Mouse (Mus musculus) granulocyte monocyte progenitor cell, adult 5-6 weeks (primary cell): ENCODE measurements around the gene Mettl6. TPM values are rescaled to one million over a fixed set of nuclear protein-coding genes. Genes with fewer than 3 reads are reported as not detected.
A peak's percentile ranks its signal among the peaks of the same experiment; 100 is the strongest.
"Not testable (repeated sequence)": the region's sequence is repeated elsewhere in the genome, so short reads cannot be mapped to it uniquely, and the experiment has no call there.

Experiments
- ATAC-seq: replicated peaks from 2 replicates; pipeline ENCODE4 v1.8.0; 2016; ENCODE audit warnings: mild to moderate bottlenecking, moderate TSS enrichment, inconsistent platforms; ENCODE audit not compliant: poor library complexity, severe bottlenecking
- total RNA-seq, 2 experiments: library from RNA; stranded (forward) in 1 of 2; stranded (reverse) in 1 of 2; fragments of 200-712, 200-1000 nt in 1 of 2; fragments of >200 nt in 1 of 2; fragmentation: Nextera tagmentation in 1 of 2; gene quantifications; 2 replicates each; pipeline ENCODE4 v1.2.3; 2014 to 2017

Gene Mettl6
- total RNA-seq, 2 experiments from 2014 or later, result 64.9 to 110 TPM

GRCm38 (mm10) chr14:31482417-31482816 lies 12.4 kb downstream of the Mettl6 start:
- ATAC-seq, result peak; percentile 58

- no peak for ATAC-seq
Measured at GRCm38 (mm10) chr14:31473297-31473696, 21.5 kb downstream of the Mettl6 start.

GRCm38 (mm10) chr14:31472451-31473061 lies 22.3 kb downstream of the Mettl6 start:
- peak; percentile 59 for ATAC-seq

- no peak for ATAC-seq
Measured at GRCm38 (mm10) chr14:31469711-31470110, 25.1 kb downstream of the Mettl6 start.

- no peak for ATAC-seq
Measured at GRCm38 (mm10) chr14:31464176-31464575, 30.7 kb downstream of the Mettl6 start.

- no peak for ATAC-seq
Measured at GRCm38 (mm10) chr14:31462886-31463285, 32.0 kb downstream of the Mettl6 start.

GRCm38 (mm10) chr14:31462226-31462625 lies 32.6 kb downstream of the Mettl6 start:
- ATAC-seq, result not testable (repeated sequence)

GRCm38 (mm10) chr14:31458006-31458405 lies 36.8 kb downstream of the Mettl6 start:
- ATAC-seq, result no peak

GRCm38 (mm10) chr14:31456064-31456721 lies 38.6 kb downstream of the Mettl6 start:
- ATAC-seq, result no peak

GRCm38 (mm10) chr14:31454849-31455566 lies 39.8 kb downstream of the Mettl6 start:
- no peak for ATAC-seq

GRCm38 (mm10) chr14:31453946-31454345 lies 40.9 kb downstream of the Mettl6 start:
- not testable (repeated sequence) for ATAC-seq

GRCm38 (mm10) chr14:31448994-31449393 lies 45.8 kb downstream of the Mettl6 start:
- ATAC-seq, result no peak

GRCm38 (mm10) chr14:31443616-31444015 lies 51.2 kb downstream of the Mettl6 start:
- ATAC-seq, result no peak

GRCm38 (mm10) chr14:31440725-31441124 lies 54.1 kb downstream of the Mettl6 start:
- no peak for ATAC-seq

- no peak for ATAC-seq
Measured at GRCm38 (mm10) chr14:31440230-31440629, 54.6 kb downstream of the Mettl6 start.

- ATAC-seq, result no peak
Measured at GRCm38 (mm10) chr14:31439279-31439678, 55.6 kb downstream of the Mettl6 start.

- no peak for ATAC-seq
Measured at GRCm38 (mm10) chr14:31437826-31438529, 56.9 kb downstream of the Mettl6 start.

GRCm38 (mm10) chr14:31435930-31436693 lies 58.7 kb downstream of the Mettl6 start, which contains the start of gene Sh3bp5:
Gene Sh3bp5 (minus strand): TSS chr14:31436078.
- peak; percentile 96 for ATAC-seq

- no peak for ATAC-seq
Measured at GRCm38 (mm10) chr14:31435018-31435915, 59.6 kb downstream of the Mettl6 start.
